Mouse (Mus musculus) lung, postnatal 4 days (tissue): Measurements from ENCODE around the gene Fuca1.

Source experiments
- DNase-seq, 2 experiments: peaks; one replicate each; pipeline ENCODE4 v3.0.0; 2021

Fuca1 gene

GRCm38 (mm10) chr4:135984556-135984955 is 64.0 kb downstream of the Fuca1 start:
- DNase-seq, result no peak

- DNase-seq, result no peak
Observed at GRCm38 (mm10) chr4:135985193-135985592, 64.7 kb downstream of the Fuca1 start.

GRCm38 (mm10) chr4:135985769-135986168 is 65.2 kb downstream of the Fuca1 start:
- DNase-seq, result no peak

- DNase-seq, result no peak
Observed at GRCm38 (mm10) chr4:135986301-135986942, 65.9 kb downstream of the Fuca1 start.

- DNase-seq, result peak; percentile 95 to 96
Observed at GRCm38 (mm10) chr4:135986943-135987710, 66.6 kb downstream of the Fuca1 start, which contains the start of gene Pithd1. TSS of gene Pithd1 (minus strand) at chr4:135987264.

- DNase-seq, result no peak
Observed at GRCm38 (mm10) chr4:135987714-135988113, 67.2 kb downstream of the Fuca1 start.
